Mouse (Mus musculus): Measurements from ENCODE around the gene Dhx34.

Gene Dhx34

GRCm38 (mm10) chr7:16210862-16211365 is 10.9 kb downstream of the Dhx34 start:
- in situ Hi-C loops (cut with MboI, MseI): no loop called here

GRCm38 (mm10) chr7:16208781-16209665 is 12.8 kb downstream of the Dhx34 start:
- in situ Hi-C loops (cut with MboI, MseI): no loop called here

GRCm38 (mm10) chr7:16207496-16207895 is 14.3 kb downstream of the Dhx34 start:
- in situ Hi-C loops (cut with MboI, MseI): no loop called here

GRCm38 (mm10) chr7:16207076-16207475 is 14.8 kb downstream of the Dhx34 start:
- in situ Hi-C loops (cut with MboI, MseI): no loop called here

- in situ Hi-C loops (cut with MboI, MseI): no loop called here
These were observed 17.0 kb downstream of the Dhx34 start for GRCm38 (mm10) chr7:16204791-16205190.

DNA sequence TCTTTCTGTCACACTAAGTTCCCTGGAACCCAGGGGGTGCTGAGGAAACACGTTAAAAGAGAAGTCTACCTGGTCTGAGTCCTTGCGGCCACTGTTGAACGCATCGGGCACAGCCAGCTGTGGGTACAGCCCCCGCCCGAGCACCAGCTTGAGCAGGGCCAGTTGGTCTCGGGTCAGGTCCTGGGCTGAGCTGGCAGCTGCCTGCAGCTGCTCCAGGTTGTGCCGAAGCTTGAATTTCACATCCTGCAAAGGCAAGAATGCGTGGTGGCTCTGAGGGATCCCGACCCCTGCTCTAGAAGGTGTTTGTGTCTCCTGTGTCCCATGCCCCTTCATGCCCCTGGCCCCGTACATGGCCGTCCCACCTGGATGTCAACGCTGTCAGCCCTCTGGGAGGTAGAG is 18.3 kb downstream of the Dhx34 start:
- in situ Hi-C loops (cut with MboI, MseI): no loop called here

- in situ Hi-C loops (cut with MboI, MseI): no loop called here
These were observed 18.9 kb downstream of the Dhx34 start for GRCm38 (mm10) chr7:16202756-16203504.

GRCm38 (mm10) chr7:16201136-16201535 is 20.7 kb downstream of the Dhx34 start:
- in situ Hi-C loops (cut with MboI, MseI): no loop called here

DNA sequence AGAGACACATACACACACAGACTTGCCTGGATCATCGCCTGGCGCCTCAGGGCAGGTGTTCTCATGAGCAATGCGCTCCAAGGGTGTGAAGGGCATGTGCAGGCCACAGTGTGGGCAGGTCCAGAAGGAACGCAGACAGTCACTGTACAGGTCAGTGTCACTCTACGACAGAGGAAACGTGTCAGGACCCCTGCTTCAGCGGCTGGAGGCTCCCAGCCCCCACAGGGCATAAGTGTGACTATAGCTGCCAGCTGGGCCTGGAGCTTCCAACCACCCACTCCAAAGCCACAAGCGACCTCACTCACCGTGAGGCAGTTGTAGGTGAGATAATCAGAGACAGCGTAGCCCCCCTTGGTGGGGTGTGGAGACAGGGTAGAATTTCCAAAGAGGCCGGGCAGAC is 23.3 kb downstream of the Dhx34 start:
- in situ Hi-C loops (cut with MboI, MseI): no loop called here

- in situ Hi-C loops (cut with MboI, MseI): no loop called here
These were observed 24.7 kb downstream of the Dhx34 start for GRCm38 (mm10) chr7:16197166-16197565.

DNA sequence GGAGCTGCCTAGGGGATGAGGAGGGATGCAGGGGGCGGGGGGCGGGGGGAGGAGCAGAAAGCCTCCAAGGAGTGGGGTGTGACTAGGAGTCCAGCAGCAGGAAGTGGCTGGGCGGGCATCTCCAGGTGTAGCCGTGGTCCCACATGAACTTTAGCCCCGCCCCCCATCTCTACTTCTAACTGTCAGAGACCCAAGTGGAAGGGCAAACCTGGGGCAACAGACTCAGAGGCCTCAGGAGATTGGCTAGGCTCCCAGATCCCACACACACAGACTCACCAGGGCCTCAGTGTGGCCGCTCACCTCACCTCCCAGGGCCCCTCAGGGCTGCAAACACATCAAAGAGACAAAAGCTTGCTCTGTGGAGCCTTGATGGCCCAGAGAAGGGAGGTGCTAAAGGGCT is 25.2 kb downstream of the Dhx34 start:
- in situ Hi-C loops (cut with MboI, MseI): no loop called here

DNA sequence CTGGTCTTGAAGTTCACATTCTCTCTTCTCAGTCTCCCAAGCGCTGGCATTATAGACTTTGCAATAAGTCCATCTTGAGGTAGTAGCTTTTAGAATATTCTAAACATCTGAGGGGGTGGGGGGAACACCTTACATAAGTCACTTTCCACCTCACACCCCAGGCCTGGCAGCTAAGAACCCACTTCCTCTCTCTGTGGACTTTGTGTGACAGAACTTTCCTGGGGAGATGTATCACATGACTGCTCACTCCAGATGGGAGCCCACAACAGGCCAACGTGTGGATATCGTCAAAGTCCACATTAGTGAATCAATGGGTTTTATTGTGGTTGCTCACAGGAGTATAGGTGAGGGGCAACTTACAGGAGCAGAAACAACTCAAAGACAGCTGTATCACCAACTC is 28.1 kb downstream of the Dhx34 start:
- in situ Hi-C loops (cut with MboI, MseI): loop anchor here (5.0 kb wide), 1 partner anchor 69 kb away; no protein-coding TSS in a partner anchor

DNA sequence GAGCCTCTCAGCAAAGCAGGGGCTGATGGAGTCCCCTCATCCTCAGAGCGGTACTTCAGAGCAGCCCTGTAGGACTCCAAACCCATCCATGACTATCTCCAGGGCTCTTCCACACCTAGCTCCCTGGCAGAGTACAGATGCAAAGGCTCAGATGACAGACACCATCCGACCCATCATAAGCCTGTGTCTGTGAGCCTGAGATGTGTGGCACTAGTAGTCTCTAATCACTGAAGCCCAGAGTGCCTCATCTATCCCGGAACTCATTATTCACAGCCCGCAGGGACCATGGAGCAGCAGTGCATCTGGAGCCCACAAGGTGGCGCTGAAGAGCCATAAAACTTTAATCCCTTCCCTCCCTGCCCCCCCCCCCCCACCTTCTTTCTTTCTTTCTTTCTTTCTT is 29.5 kb downstream of the Dhx34 start:
- in situ Hi-C loops (cut with MboI, MseI): loop anchor here (5.0 kb wide), 1 partner anchor 70 kb away; no protein-coding TSS in a partner anchor

DNA sequence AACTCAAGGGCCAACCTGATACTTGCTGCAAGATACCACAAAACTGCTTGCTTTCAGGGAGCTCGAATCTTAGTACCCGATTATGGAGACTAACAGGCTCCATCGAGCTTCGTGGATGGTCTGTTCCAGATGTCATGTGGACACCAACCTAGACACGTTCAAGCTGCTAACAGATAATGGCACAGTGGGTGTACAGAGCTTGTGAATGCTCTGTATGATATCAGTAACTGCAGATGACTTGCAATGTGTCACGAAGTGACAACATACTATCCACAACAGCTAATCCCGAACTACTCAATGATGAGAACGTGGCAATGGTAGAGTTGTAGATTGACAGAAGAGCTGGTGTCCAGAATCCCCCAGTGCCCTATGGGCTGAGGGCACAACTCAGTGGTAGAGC is 34.3 kb downstream of the Dhx34 start:
- in situ Hi-C loops (cut with MboI, MseI): no loop called here

- in situ Hi-C loops (cut with MboI, MseI): no loop called here
These were observed 38.2 kb downstream of the Dhx34 start for GRCm38 (mm10) chr7:16183663-16184062.

DNA sequence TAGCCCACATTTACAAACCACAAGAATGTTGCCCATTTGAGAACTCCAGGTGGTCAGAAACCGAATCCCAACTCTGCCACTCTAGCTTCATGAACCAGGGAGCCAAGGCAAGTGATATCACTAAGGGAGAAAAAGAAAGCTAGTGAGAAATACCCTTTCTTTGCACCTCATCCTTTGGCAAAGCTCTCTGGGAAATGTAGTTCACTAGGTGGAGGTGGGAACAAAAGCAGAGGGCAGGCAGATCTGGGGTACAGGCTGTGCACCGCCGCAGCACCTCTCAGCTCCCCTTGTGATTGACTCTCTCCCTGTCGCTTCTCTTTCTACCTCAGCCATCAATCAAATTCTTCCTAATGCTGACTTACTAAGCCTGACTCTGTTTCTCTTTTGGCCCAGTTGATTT is 43.7 kb downstream of the Dhx34 start:
- in situ Hi-C loops (cut with MboI, MseI): no loop called here

- in situ Hi-C loops (cut with MboI, MseI): no loop called here
These were observed 46.3 kb downstream of the Dhx34 start for GRCm38 (mm10) chr7:16175542-16175931.

DNA sequence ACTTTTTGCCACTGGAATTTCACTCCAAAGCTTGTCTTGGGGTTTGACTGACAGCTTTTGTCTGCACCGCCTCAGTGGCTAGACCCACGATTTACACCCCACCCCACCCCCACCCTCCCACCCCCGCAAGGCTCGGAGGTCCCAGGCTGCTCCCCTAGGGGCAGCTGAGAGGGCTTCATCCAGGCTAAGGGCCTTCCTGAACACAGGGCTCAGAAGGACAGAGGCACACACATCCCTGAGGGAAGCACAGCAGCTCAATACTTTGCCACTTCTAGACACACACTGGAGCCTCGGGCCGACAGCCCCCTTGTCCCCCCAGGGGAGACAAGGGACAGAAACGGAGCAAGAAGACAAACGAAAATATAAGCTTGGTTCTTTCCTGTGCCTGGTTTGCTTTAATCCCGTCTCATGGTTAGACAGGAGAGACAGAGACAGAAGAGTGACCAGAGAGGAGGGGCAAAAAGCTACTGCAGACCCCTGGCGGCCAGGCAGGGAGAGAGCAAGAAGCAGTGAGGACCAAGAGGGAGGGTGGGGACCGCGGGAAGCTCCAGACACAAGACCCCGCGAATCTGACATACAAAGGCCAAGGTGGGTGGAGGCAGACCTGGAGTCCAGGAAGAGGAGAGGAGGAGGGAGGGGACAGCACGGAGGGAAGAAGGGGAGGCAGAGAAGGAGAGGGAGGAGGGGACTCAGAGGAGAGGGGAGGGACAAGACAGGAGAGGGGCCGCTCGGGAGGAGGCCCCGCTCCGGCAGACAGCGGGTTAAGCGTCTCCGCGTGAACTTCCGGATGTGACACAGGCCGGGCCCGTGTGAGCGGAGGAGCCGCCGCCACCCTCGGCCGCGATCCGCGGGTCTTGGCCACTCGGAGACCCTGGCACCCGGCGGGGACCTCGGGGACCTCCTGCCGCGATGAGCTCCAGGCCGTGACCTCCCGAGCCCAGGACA is 47.0 kb downstream of the Dhx34 start, which contains the start of gene Meis3:
Gene Meis3 (plus strand): TSS at position 494 of the 945 bp plus-strand sequence.
- in situ Hi-C loops (cut with MboI, MseI): no loop called here

- in situ Hi-C loops (cut with MboI, MseI): no loop called here
These were observed 48.7 kb downstream of the Dhx34 start for GRCm38 (mm10) chr7:16173146-16173545.

- in situ Hi-C loops (cut with MboI, MseI): no loop called here
These were observed 49.2 kb downstream of the Dhx34 start for GRCm38 (mm10) chr7:16172586-16173140.

DNA sequence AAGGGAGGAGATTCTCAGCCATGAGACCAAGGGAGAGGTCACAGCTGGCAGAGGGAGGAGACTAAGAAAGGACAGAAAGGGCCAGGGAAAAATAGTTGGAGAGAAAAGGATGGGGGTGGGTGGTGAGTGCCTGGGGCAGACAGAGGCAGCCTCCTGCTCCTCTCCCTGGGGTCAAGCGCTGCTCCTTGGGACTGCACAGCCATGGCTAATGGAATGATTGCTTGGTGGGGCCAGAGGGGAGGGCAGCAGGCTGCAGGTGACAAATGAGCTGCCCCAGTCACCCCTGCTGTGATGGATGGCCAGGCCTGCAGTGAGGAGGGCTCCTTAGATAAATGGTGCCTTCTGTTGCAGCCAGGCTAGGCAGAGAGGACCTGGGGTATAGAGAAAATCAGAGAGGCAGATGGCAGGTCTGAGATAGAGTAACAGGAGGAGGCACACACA is 49.7 kb downstream of the Dhx34 start:
- in situ Hi-C loops (cut with MboI, MseI): no loop called here

Measured in T-helper 1 cell (primary cell).